ENCODE assay signal across 9 mouse cellular contexts in genomic region chr6:55451771-55452371, GRCm38 (mm10). TPM values are rescaled to one million over a fixed set of nuclear protein-coding genes. Genes with fewer than 3 reads are reported as not detected.
DNase-seq lines count a peak whose midpoint lies in the region; ATAC-seq and TF ChIP-seq lines count a peak whose summit lies in the region.
"Had no signal": no experiment of that assay in that cellular context is flagged by ENCODE, and none has a peak within 500 bp of the region (broad histone marks: within the 10 kb centered on the region; RNA-seq: fewer than 3 reads in every experiment).

Gene Adcyap1r1, plus strand, starts transcription at chr6:55451978.

- H3K36me3 ChIP-seq in lung, embryonic 14.5 days (ENCODE audit: insufficient read depth) = no peaks in the 10 kb centered on the region
- no peaks in the 10 kb centered on the region for H3K36me3 ChIP-seq in liver, postnatal 0 days (replicated peaks; ENCODE audit: insufficient read depth, low read length)
- no peaks in the 10 kb centered on the region for H3K36me3 ChIP-seq in stomach, embryonic 14.5 days (ENCODE audit: control insufficient read depth, insufficient read depth, low read length)

- no peak for TF ChIP-seq CTCF in lung, embryonic 14.5 days (IDR thresholded peaks at IDR 0.05; ENCODE audit: low read depth)
- no peak for TF ChIP-seq CTCF in liver, postnatal 0 days (IDR thresholded peaks at IDR 0.05; ENCODE audit: low read depth)

- ATAC-seq in lung, embryonic 14.5 days (ENCODE audit: insufficient read depth) = peak; percentile 84
- ATAC-seq in granulocyte monocyte progenitor cell, adult 5-6 weeks (replicated peaks; ENCODE audit: poor library complexity, severe bottlenecking) = peak; percentile 52
- ATAC-seq in liver, postnatal 0 days = no peak
- peak; percentile 80 for ATAC-seq in stomach, embryonic 14.5 days (ENCODE audit: insufficient number of reproducible peaks, insufficient read depth, low FRiP score, low read depth)

- peak within 1 kb of the TSS; percentile 87 for H3K4me2 ChIP-seq in lung, embryonic 14.5 days
- H3K4me2 ChIP-seq in liver, postnatal 0 days (ENCODE audit: low read depth, low read length) = peak within 1 kb of the TSS; percentile 9; the same call in 1 of the 2 replicates
- H3K4me2 ChIP-seq in stomach, embryonic 14.5 days (replicated peaks; ENCODE audit: low read depth, low read length) = peak within 1 kb of the TSS; percentile 88

- H3K27ac ChIP-seq in lung, embryonic 14.5 days (ENCODE audit: low read depth) = no peak within 1 kb of the TSS
- H3K27ac ChIP-seq in liver, postnatal 0 days (ENCODE audit: low read depth) = no peak within 1 kb of the TSS
- H3K27ac ChIP-seq in stomach, embryonic 14.5 days (ENCODE audit: low read length) = peak within 1 kb of the TSS; percentile 44; the same call in 1 of the 2 replicates

- H3K4me1 ChIP-seq in lung, embryonic 14.5 days (ENCODE audit: insufficient read depth) = no peaks in the 10 kb centered on the region
- H3K4me1 ChIP-seq in liver, postnatal 0 days (ENCODE audit: insufficient read depth) = no peaks in the 10 kb centered on the region
- 0 out of 2 replicates have a peak, but pooled peaks cover 3% of the 10 kb centered on the region for H3K4me1 ChIP-seq in stomach, embryonic 14.5 days (ENCODE audit: control insufficient read depth, insufficient read depth, low read length)

- H3K9ac ChIP-seq in lung, embryonic 14.5 days = peak within 1 kb of the TSS; percentile 35; the same call in 1 of the 2 replicates
- H3K9ac ChIP-seq in liver, postnatal 0 days (replicated peaks) = no peak within 1 kb of the TSS
- peak within 1 kb of the TSS; percentile 57; the same call in 1 of the 2 replicates for H3K9ac ChIP-seq in stomach, embryonic 14.5 days (replicated peaks; ENCODE audit: low read depth, low read length)

- H3K4me3 ChIP-seq in lung, embryonic 14.5 days (ENCODE audit: low read depth, low read length) = peak within 1 kb of the TSS; percentile 45
- H3K4me3 ChIP-seq in liver, postnatal 0 days (ENCODE audit: low read depth, low read length) = no peak within 1 kb of the TSS
- H3K4me3 ChIP-seq in stomach, embryonic 14.5 days (ENCODE audit: low read depth, low read length) = peak within 1 kb of the TSS; percentile 56

- H3K27me3 ChIP-seq in lung, embryonic 14.5 days (ENCODE audit: insufficient read depth, low read length) = peaks cover 42% of the 10 kb centered on the region
- H3K27me3 ChIP-seq in liver, postnatal 0 days (ENCODE audit: insufficient read depth, low read length) = peaks cover 41% of the 10 kb centered on the region
- H3K27me3 ChIP-seq in stomach, embryonic 14.5 days (ENCODE audit: control insufficient read depth, insufficient read depth, low read length) = peaks cover 17% of the 10 kb centered on the region; the same call in 1 of the 2 replicates

- no peaks in the 10 kb centered on the region for H3K9me3 ChIP-seq in lung, embryonic 14.5 days (ENCODE audit: low read depth, low read length)
- no peaks in the 10 kb centered on the region for H3K9me3 ChIP-seq in liver, postnatal 0 days (ENCODE audit: low read length)
- no peaks in the 10 kb centered on the region for H3K9me3 ChIP-seq in stomach, embryonic 14.5 days (ENCODE audit: control insufficient read depth, low read depth, low read length)

- WGBS in lung, embryonic 14.5 days = under 1% methylated on average over 57 of the region's 58 CpGs
- under 1% methylated on average over 49 of the region's 58 CpGs for WGBS in liver, postnatal 0 days (ENCODE audit: insufficient replicate concordance)
- under 1% methylated on average over 58 of the region's 58 CpGs for WGBS in stomach, embryonic 14.5 days

- TF ChIP-seq EP300 in liver, postnatal 0 days (IDR thresholded peaks at IDR 0.05; ENCODE audit: low read depth) = no peak

- peak; percentile 66 for DNase-seq in lung, embryonic 14.5 days
- DNase-seq in lung, postnatal 36 days = no peak
- peak; percentile 72 to 83 for DNase-seq in cerebellum, postnatal 4 days (ENCODE audit: low spot score in 2 of 2)
- DNase-seq in kidney, postnatal 4 days = peak; percentile 65 to 75
- no peak for DNase-seq in liver, postnatal 0 days
- no peak for DNase-seq in c-Kit-positive CD71-positive TER-119-positive erythroid progenitor cells, embryonic 14.5 days (ENCODE audit: low spot score)

RNA-seq across cellular contexts. Expression of gene Adcyap1r1, which starts in this region (rescaled TPM):
- 0.60 and 0.61 TPM in 2 replicates for polyA plus RNA-seq in lung, embryonic 14.5 days (2014; fragmentation: Nextera tagmentation; extraction: Ambion mirVana)
- 1.6 TPM in 1 of 2 replicates, not detected in the other for total RNA-seq in granulocyte monocyte progenitor cell, adult 5-6 weeks (2014; fragmentation: Nextera tagmentation)
- total RNA-seq in granulocyte monocyte progenitor cell, adult 5-6 weeks (2017) = not detected in 2 replicates
- polyA plus RNA-seq in liver, postnatal 0 days (2015; fragmentation: Nextera tagmentation; extraction: Ambion mirVana) = not detected in 2 replicates
- 13.3 and 13.8 TPM in 2 replicates for polyA plus RNA-seq in stomach, embryonic 14.5 days (2014; fragmentation: Nextera tagmentation; extraction: Ambion mirVana)
- total RNA-seq: MEL had no signal

Comparison
In these comparisons a context has a peak if more than half of its experiments do, and no peak if none do; other contexts are left out.
1. Peak in DNase-seq, ATAC-seq, H3K4me3 ChIP-seq, H3K9ac ChIP-seq and H3K4me2 ChIP-seq in lung, embryonic 14.5 days; RNA of the gene not detected or under 1 TPM.
2. DNase-seq: peak in cerebellum, postnatal 4 days (2 of 2) and kidney, postnatal 4 days (2 of 2); none in lung, postnatal 36 days (single experiment), liver, postnatal 0 days (single experiment) and c-Kit-positive CD71-positive TER-119-positive erythroid progenitor cells, embryonic 14.5 days (single experiment).
3. H3K4me2 ChIP-seq: peak in every context shown above with its lines; median percentile 88 in stomach, embryonic 14.5 days; 87 in lung, embryonic 14.5 days; 9 in liver, postnatal 0 days.